Mouse (Mus musculus): ENCODE measurements around the gene Pifo. TPM values are rescaled to one million over a fixed set of nuclear protein-coding genes. Genes with fewer than 3 reads are reported as not detected.
A peak's percentile ranks its signal among the peaks of the same experiment; 100 is the strongest.

Gene Pifo
- polyA plus RNA-seq, 1 experiment from 2014 or later, result not detected

DNA sequence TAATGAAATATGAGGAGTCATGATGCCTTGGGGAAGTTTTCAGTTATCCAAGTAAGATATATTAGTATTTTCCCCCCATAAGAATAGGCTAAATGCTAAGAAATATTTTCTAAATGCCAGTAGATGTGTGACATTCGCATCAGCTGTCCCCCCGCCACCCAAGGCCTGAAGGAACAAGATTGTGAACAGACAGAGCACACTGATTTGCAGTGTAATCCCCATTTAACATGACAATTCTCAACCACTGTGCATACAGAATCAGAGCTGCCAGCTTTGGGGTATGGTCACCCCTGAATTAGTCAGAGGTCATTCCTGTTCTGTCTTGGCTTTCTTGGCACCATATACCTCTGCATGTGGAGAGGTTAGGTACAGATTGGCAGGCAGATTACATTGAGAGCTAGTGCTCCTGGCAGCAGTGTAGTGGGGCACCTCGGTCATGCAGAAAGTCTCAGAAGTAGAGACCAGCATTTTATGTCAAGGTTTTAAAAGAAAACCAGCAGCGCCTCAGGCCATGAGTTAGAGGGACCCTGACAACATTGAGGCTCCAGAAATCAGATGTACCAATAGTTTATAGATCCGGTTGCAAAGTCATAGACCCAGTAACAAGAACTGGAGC is 42.5 kb downstream of the Pifo start:
- H3K4me1 ChIP-seq (ENCODE audit: control insufficient read depth in 2 of 2, insufficient read depth in 2 of 2, low read length in 2 of 2), result no peaks in the 10 kb centered on the region
- no peak overlapping the region for H3K4me3 ChIP-seq (ENCODE audit: control insufficient read depth in 1 of 2, insufficient read depth in 1 of 2, low read depth in 1 of 2, low read length in 2 of 2)
- H3K27ac ChIP-seq (replicated peaks in 1 of 2; ENCODE audit: control insufficient read depth in 1 of 2, insufficient read depth in 1 of 2, low read depth in 2 of 2, low read length in 2 of 2), result no peak overlapping the region
- no peak for ATAC-seq (ENCODE audit: insufficient number of reproducible peaks, insufficient read depth, low FRiP score, low read depth)
- peaks cover 44% of the 10 kb centered on the region for H3K36me3 ChIP-seq (ENCODE audit: control insufficient read depth, insufficient read depth, low read length)
- H3K9me3 ChIP-seq (ENCODE audit: control insufficient read depth, low read length), result no peaks in the 10 kb centered on the region
- H3K27me3 ChIP-seq (ENCODE audit: control insufficient read depth, insufficient read depth, low read length), result no peaks in the 10 kb centered on the region
- H3K9ac ChIP-seq (ENCODE audit: low read length), result no peak overlapping the region
- H3K4me2 ChIP-seq (ENCODE audit: low read length), result no peak overlapping the region
- 78% methylated on average over 5 of the region's 5 CpGs for WGBS

DNA sequence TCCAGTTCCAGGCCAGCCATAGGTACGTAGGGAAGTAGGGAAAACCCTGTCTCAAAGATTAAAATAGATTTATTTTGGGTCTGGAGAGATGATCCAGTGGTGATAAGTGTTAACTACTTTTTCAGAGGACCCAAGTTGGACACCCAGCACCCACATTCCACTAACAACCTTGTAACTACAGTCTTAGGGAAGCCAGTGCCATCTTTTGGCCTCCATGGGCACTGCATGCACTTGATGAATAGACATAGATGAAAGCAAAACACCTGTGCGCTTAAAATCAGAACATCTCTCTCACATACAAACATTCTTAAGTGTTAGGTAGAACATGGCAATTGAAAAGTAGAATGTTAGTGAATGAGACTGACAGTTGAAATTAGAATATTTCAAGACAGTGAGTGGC is 53.7 kb downstream of the Pifo start:
- Histone ChIP-seq H3K27ac (replicated peaks in 1 of 2; ENCODE audit: control insufficient read depth in 1 of 2, insufficient read depth in 1 of 2, low read depth in 2 of 2, low read length in 2 of 2) (no peak overlapping the region), H3K4me3 (ENCODE audit: control insufficient read depth in 1 of 2, insufficient read depth in 1 of 2, low read depth in 1 of 2, low read length in 2 of 2) (no peak overlapping the region), H3K36me3 (ENCODE audit: control insufficient read depth, insufficient read depth, low read length) (peaks cover 73% of the 10 kb centered on the region), H3K4me1 (ENCODE audit: control insufficient read depth in 2 of 2, insufficient read depth in 2 of 2, low read length in 2 of 2) (peaks cover 0 to 30% of the 10 kb centered on the region in 2 experiments; a peak in 2 of 4 replicates), H3K9ac (ENCODE audit: low read length) (no peak overlapping the region), H3K9me3 (ENCODE audit: control insufficient read depth, low read length) (no peaks in the 10 kb centered on the region), H3K4me2 (ENCODE audit: low read length) (peak overlapping the region; percentile 93; the same call in 1 of the 2 replicates), H3K27me3 (ENCODE audit: control insufficient read depth, insufficient read depth, low read length) (no peaks in the 10 kb centered on the region)
- no peak for ATAC-seq (ENCODE audit: insufficient number of reproducible peaks, insufficient read depth, low FRiP score, low read depth)
- 91% methylated on average over 2 of the region's 2 CpGs for WGBS

DNA sequence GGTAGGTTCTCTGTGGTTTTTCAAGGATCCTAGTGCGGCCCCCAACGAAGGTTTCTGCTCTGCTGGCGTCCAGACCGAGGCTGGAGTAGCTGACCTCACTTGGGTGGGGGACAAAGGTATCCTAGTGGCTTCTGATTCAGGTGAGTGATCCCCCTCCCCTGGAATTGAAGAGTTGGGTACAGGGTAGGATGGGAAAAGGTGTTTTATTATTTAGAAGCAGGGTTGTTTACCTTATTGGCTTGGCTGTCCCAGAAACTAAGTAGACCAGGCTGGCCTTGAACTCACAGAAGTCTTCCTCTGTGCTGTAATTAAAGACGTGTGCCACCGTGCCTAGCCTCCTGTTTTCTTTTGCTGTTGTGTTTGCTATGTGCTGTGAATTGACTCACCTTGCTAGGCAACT is 54.4 kb downstream of the Pifo start, which contains the start of gene Atp5f1:
Gene Atp5f1, minus strand, starts transcription at position 101 of the 400 bp plus-strand sequence.
- peaks cover 71% of the 10 kb centered on the region for H3K36me3 ChIP-seq (ENCODE audit: control insufficient read depth, insufficient read depth, low read length)
- no peak for ATAC-seq (ENCODE audit: insufficient number of reproducible peaks, insufficient read depth, low FRiP score, low read depth)

DNA sequence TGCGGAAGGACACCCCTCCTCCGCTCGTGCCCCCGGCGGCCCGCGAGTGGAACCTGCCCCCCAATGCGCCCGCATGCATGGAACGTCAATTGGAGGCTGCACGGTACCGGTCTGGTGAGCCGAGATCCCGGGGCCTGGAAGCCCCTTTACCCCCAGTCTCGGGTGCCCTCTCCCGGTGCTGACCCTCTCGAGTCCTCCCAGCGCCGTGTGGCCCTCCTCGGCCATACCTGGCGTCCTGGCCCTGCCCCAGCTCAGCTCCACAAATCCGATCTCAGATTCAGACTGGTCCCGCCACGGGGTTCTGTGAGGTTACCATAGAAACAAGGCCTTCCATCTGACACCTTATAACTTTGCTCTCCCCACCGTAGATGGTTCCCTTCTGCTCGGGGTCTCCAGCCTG is 54.9 kb downstream of the Pifo start:
- H3K4me2 ChIP-seq (ENCODE audit: low read length), result peak overlapping the region; percentile 93
- peaks cover 71% of the 10 kb centered on the region for H3K36me3 ChIP-seq (ENCODE audit: control insufficient read depth, insufficient read depth, low read length)
- ATAC-seq (ENCODE audit: insufficient number of reproducible peaks, insufficient read depth, low FRiP score, low read depth), result peak; percentile 57
- under 1% methylated on average over 26 of the region's 26 CpGs for WGBS
- H3K9ac ChIP-seq (ENCODE audit: low read length), result peak overlapping the region; percentile 97
- peak overlapping the region; percentile 88 to 91 for H3K4me3 ChIP-seq (ENCODE audit: control insufficient read depth in 1 of 2, insufficient read depth in 1 of 2, low read depth in 1 of 2, low read length in 2 of 2)
- no peaks in the 10 kb centered on the region for H3K27me3 ChIP-seq (ENCODE audit: control insufficient read depth, insufficient read depth, low read length)
- no peaks in the 10 kb centered on the region for H3K9me3 ChIP-seq (ENCODE audit: control insufficient read depth, low read length)
- peak overlapping the region in 1 of 2 experiments; percentile 67; a peak in 2 of 4 replicates for H3K27ac ChIP-seq (replicated peaks in 1 of 2; ENCODE audit: control insufficient read depth in 1 of 2, insufficient read depth in 1 of 2, low read depth in 2 of 2, low read length in 2 of 2)
- H3K4me1 ChIP-seq (ENCODE audit: control insufficient read depth in 2 of 2, insufficient read depth in 2 of 2, low read length in 2 of 2), result peaks cover 0 to 31% of the 10 kb centered on the region in 2 experiments; a peak in 2 of 4 replicates

More for the DNA sequence above, 54.4 kb downstream of the Pifo start, which contains the start of gene Atp5f1:
- Histone ChIP-seq H3K9ac (ENCODE audit: low read length) (peak within 1 kb of the TSS; percentile 99), H3K4me3 (ENCODE audit: control insufficient read depth in 1 of 2, insufficient read depth in 1 of 2, low read depth in 1 of 2, low read length in 2 of 2) (peak within 1 kb of the TSS; percentile 89 to 91), H3K9me3 (ENCODE audit: control insufficient read depth, low read length) (no peaks in the 10 kb centered on the region), H3K4me2 (ENCODE audit: low read length) (peak within 1 kb of the TSS; percentile 93), H3K27me3 (ENCODE audit: control insufficient read depth, insufficient read depth, low read length) (no peaks in the 10 kb centered on the region), H3K4me1 (ENCODE audit: control insufficient read depth in 2 of 2, insufficient read depth in 2 of 2, low read length in 2 of 2) (peaks cover 0 to 31% of the 10 kb centered on the region in 2 experiments; a peak in 2 of 4 replicates), H3K27ac (replicated peaks in 1 of 2; ENCODE audit: control insufficient read depth in 1 of 2, insufficient read depth in 1 of 2, low read depth in 2 of 2, low read length in 2 of 2) (peak within 1 kb of the TSS; percentile 89 to 96)
- WGBS, result 4% methylated on average over 6 of the region's 6 CpGs

DNA sequence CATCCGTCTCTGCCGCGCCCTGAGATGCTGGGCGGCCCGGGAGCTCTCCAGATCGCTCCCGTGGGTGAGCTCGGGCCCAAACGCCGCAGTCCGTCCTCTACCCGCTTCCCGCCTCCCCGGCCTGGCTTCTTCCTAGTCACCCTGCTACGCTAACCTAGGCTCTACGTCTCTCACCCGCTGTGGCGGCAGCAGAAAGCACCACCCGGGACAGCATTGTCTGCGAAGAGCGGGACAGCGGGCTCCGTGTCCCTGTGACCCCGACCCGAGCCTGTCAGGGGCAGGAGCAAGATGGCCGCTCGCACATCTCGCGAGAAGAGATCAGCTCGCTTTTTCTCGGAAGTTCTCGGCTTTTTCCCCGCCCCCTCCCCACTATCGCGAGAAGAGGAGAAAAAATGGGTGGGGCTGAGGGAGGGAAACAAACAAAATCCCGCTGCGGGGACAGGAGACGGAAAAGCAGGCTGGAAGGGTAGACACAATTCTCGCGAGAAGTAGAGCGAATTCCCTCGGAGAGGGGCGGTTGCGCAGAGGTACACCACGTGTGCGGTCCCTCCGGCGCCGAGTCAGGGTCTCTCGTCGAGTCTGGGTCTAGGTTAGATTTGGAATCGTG is 55.4 kb downstream of the Pifo start, which contains the start of gene Wdr77:
Gene Wdr77, plus strand, starts transcription at position 396 of the 607 bp plus-strand sequence.
- H3K27ac ChIP-seq (replicated peaks in 1 of 2; ENCODE audit: control insufficient read depth in 1 of 2, insufficient read depth in 1 of 2, low read depth in 2 of 2, low read length in 2 of 2), result peak within 1 kb of the TSS; percentile 89 to 96
- H3K4me1 ChIP-seq (ENCODE audit: control insufficient read depth in 2 of 2, insufficient read depth in 2 of 2, low read length in 2 of 2), result peaks cover 0 to 31% of the 10 kb centered on the region in 2 experiments; a peak in 2 of 4 replicates
- no peaks in the 10 kb centered on the region for H3K27me3 ChIP-seq (ENCODE audit: control insufficient read depth, insufficient read depth, low read length)
- H3K4me2 ChIP-seq (ENCODE audit: low read length), result peak within 1 kb of the TSS; percentile 93
- peaks cover 71% of the 10 kb centered on the region for H3K36me3 ChIP-seq (ENCODE audit: control insufficient read depth, insufficient read depth, low read length)
- peak within 1 kb of the TSS; percentile 99 for H3K9ac ChIP-seq (ENCODE audit: low read length)
- WGBS, result under 1% methylated on average over 52 of the region's 52 CpGs
- peak within 1 kb of the TSS; percentile 89 to 91 for H3K4me3 ChIP-seq (ENCODE audit: control insufficient read depth in 1 of 2, insufficient read depth in 1 of 2, low read depth in 1 of 2, low read length in 2 of 2)
- H3K9me3 ChIP-seq (ENCODE audit: control insufficient read depth, low read length), result no peaks in the 10 kb centered on the region
- ATAC-seq (ENCODE audit: insufficient number of reproducible peaks, insufficient read depth, low FRiP score, low read depth), result peak; percentile 95

- no peaks in the 10 kb centered on the region for H3K27me3 ChIP-seq (ENCODE audit: control insufficient read depth, insufficient read depth, low read length)
- H3K9me3 ChIP-seq (ENCODE audit: control insufficient read depth, low read length), result no peaks in the 10 kb centered on the region
Observed at GRCm38 (mm10) chr3:105958204-105958603, 56.2 kb downstream of the Pifo start.

DNA sequence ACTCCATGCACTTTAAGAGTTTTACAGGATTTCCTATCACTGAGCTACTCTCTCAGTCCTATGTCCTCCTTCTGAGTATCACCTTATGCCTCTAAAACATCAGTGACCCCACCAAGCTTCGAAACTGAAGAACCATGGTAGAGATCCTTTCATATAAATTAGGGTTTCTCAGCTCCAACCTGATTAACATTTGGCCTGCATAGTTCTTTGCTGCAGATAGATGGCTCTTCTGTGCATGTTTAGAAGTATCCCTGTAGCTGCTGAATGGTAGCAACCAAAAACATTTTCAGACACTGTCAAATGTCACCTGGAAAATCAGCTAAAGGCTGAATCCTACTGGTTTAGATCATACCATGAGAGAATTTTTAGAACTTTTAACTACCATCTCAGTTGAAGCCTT is 57.2 kb downstream of the Pifo start:
- no peak for ATAC-seq (ENCODE audit: insufficient number of reproducible peaks, insufficient read depth, low FRiP score, low read depth)
- Histone ChIP-seq H3K36me3 (ENCODE audit: control insufficient read depth, insufficient read depth, low read length) (peaks cover 70% of the 10 kb centered on the region), H3K4me2 (ENCODE audit: low read length) (peak overlapping the region; percentile 80), H3K27ac (replicated peaks in 1 of 2; ENCODE audit: control insufficient read depth in 1 of 2, insufficient read depth in 1 of 2, low read depth in 2 of 2, low read length in 2 of 2) (no peak overlapping the region), H3K27me3 (ENCODE audit: control insufficient read depth, insufficient read depth, low read length) (no peaks in the 10 kb centered on the region), H3K4me3 (ENCODE audit: control insufficient read depth in 1 of 2, insufficient read depth in 1 of 2, low read depth in 1 of 2, low read length in 2 of 2) (peak overlapping the region in 1 of 2 experiments; percentile 91; a peak in 2 of 4 replicates), H3K9me3 (ENCODE audit: control insufficient read depth, low read length) (no peaks in the 10 kb centered on the region), H3K9ac (ENCODE audit: low read length) (peak overlapping the region; percentile 99; the same call in 1 of the 2 replicates), H3K4me1 (ENCODE audit: control insufficient read depth in 2 of 2, insufficient read depth in 2 of 2, low read length in 2 of 2) (peaks cover 0 to 31% of the 10 kb centered on the region in 2 experiments; a peak in 2 of 4 replicates)
- 88% methylated on average over 1 of the region's 1 CpGs for WGBS

More at GRCm38 (mm10) chr3:105958204-105958603, 56.2 kb downstream of the Pifo start:
- Histone ChIP-seq H3K4me1 (ENCODE audit: control insufficient read depth in 2 of 2, insufficient read depth in 2 of 2, low read length in 2 of 2) (peaks cover 0 to 31% of the 10 kb centered on the region in 2 experiments; a peak in 2 of 4 replicates), H3K9ac (ENCODE audit: low read length) (peak overlapping the region; percentile 99), H3K36me3 (ENCODE audit: control insufficient read depth, insufficient read depth, low read length) (peaks cover 70% of the 10 kb centered on the region), H3K4me2 (ENCODE audit: low read length) (peak overlapping the region; percentile 80), H3K27ac (replicated peaks in 1 of 2; ENCODE audit: control insufficient read depth in 1 of 2, insufficient read depth in 1 of 2, low read depth in 2 of 2, low read length in 2 of 2) (peak overlapping the region; percentile 49 to 96; a peak in 3 of 4 replicates), H3K4me3 (ENCODE audit: control insufficient read depth in 1 of 2, insufficient read depth in 1 of 2, low read depth in 1 of 2, low read length in 2 of 2) (peak overlapping the region; percentile 89 to 91)
- WGBS, result 23% methylated on average over 5 of the region's 5 CpGs
- ATAC-seq (ENCODE audit: insufficient number of reproducible peaks, insufficient read depth, low FRiP score, low read depth), result no peak
